Mouse (Mus musculus) G1E (cell line): ENCODE data around the gene Rbpj.

ENCODE experiments used
- CTCF ChIP-seq: IDR thresholded peaks from 2 replicates; pipeline ENCODE4 v1.5.1; 2012; ENCODE audit warnings: low read depth, low read length, inconsistent platforms, mixed read lengths
- POLR2AphosphoS5 ChIP-seq: IDR thresholded peaks from 2 replicates; pipeline ENCODE4 v1.6.1; 2012; ENCODE audit warnings: low read depth, low read length, inconsistent platforms; ENCODE audit not compliant: insufficient replicate concordance
- TAL1 ChIP-seq: conservative IDR thresholded peaks from 2 replicates; pipeline ENCODE4 v1.6.1; 2012; ENCODE audit warnings: low read depth, low read length, inconsistent platforms, mixed read lengths

DNA sequence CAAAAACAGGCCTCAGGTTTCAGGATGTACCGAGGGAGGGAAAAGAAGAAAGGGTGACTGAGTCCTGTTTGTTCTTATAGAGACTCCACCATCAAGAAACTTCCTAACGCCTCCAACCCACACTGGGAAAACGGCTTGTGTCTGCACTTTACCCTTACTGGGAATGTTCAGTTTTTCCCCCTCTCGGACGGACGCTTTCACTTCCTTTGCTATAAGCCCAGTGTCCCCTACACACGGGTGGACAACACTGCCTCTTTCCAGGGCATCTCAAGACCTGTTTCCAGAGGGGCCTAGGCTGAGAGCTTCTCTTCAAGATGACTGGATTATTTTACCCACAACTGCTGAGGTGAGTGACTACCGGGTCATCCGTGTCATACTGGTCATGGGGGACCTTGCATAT is at the start of gene Rbpj:
- TF ChIP-seq CTCF (no peak), POLR2AphosphoS5 (no peak), TAL1 (no peak)
